Mouse (Mus musculus): ENCODE measurements around the gene AU022252. TPM values are rescaled to one million over a fixed set of nuclear protein-coding genes. Genes with fewer than 3 reads are reported as not detected.

AU022252 gene
- polyA plus RNA-seq, 1 experiment from 2014 or later: 28.0 TPM

Other genes starting within 250 kb of the AU022252 start
- 95.4 and 96.2 TPM in 2 replicates for gene Slc2a1, start 124.0 kb downstream of the AU022252 start, polyA plus RNA-seq (2015; fragmentation: Nextera tagmentation; extraction: Ambion mirVana)
- 9.1 and 9.3 TPM in 2 replicates for gene Zfp691, start 58.5 kb downstream of the AU022252 start, polyA plus RNA-seq (2015; fragmentation: Nextera tagmentation; extraction: Ambion mirVana)
- 0.87 and 2.1 TPM in 2 replicates for gene Ermap, start 42.7 kb downstream of the AU022252 start, polyA plus RNA-seq (2015; fragmentation: Nextera tagmentation; extraction: Ambion mirVana)
- gene Svbp, start 37.4 kb downstream of the AU022252 start, polyA plus RNA-seq (2015; fragmentation: Nextera tagmentation; extraction: Ambion mirVana): 212 and 215 TPM in 2 replicates
- gene Tmem269, start 14.5 kb downstream of the AU022252 start, polyA plus RNA-seq (2015; fragmentation: Nextera tagmentation; extraction: Ambion mirVana): not detected in 2 replicates
- 7.6 and 8.1 TPM in 2 replicates for gene P3h1, start 203 bp upstream of the AU022252 start, polyA plus RNA-seq (2015; fragmentation: Nextera tagmentation; extraction: Ambion mirVana)
- 0.18 TPM in 2 replicates for gene Cldn19, start 22.7 kb upstream of the AU022252 start, polyA plus RNA-seq (2015; fragmentation: Nextera tagmentation; extraction: Ambion mirVana)
- 763 and 887 TPM in 2 replicates for gene Ybx1, start 61.9 kb upstream of the AU022252 start, polyA plus RNA-seq (2015; fragmentation: Nextera tagmentation; extraction: Ambion mirVana)
- 101 and 123 TPM in 2 replicates for gene Ppih, start 87.8 kb upstream of the AU022252 start, polyA plus RNA-seq (2015; fragmentation: Nextera tagmentation; extraction: Ambion mirVana)
- gene Ccdc30, start 182.8 kb upstream of the AU022252 start, polyA plus RNA-seq (2015; fragmentation: Nextera tagmentation; extraction: Ambion mirVana): 12.4 and 12.5 TPM in 2 replicates
- 15.4 and 17.9 TPM in 2 replicates for gene Ppcs, start 189.7 kb upstream of the AU022252 start, polyA plus RNA-seq (2015; fragmentation: Nextera tagmentation; extraction: Ambion mirVana)
- 0.26 and 0.35 TPM in 2 replicates for gene Zmynd12, start 190.1 kb upstream of the AU022252 start, polyA plus RNA-seq (2015; fragmentation: Nextera tagmentation; extraction: Ambion mirVana)